Mouse (Mus musculus): ENCODE data around the gene Dnajc1. TPM values are rescaled to one million over a fixed set of nuclear protein-coding genes. Genes with fewer than 3 reads are reported as not detected.

The Dnajc1 gene
- total RNA-seq, 2 experiments from 2014 or later: 26.4 to 30.3 TPM

DNA sequence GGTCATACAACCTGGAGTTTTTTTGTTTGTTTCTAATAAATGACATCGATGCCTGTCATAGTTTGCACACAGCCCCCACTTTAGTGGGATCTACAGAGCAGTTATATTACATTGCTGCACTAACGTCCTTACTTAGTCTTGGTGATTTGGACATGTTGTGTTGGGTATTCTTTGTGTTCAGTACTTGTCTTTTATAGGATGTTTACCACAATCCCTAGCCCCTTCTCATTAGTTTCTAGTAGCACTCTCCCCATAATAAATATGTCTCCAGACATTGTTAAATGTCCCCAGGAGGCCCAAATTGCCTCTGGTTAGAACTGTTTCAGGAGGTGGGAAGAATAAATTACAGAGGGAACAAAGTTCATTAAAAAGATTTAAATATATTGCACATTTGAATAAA, 227.1 kb downstream of the Dnajc1 start:
- Histone ChIP-seq H3K4me3 (no peak overlapping the region), H3K27ac (no peak overlapping the region)
- TF ChIP-seq CTCF (conservative IDR thresholded peaks at IDR 0.05): no peak
- DNase-seq (ENCODE audit: low spot score in 2 of 2): no peak

DNA sequence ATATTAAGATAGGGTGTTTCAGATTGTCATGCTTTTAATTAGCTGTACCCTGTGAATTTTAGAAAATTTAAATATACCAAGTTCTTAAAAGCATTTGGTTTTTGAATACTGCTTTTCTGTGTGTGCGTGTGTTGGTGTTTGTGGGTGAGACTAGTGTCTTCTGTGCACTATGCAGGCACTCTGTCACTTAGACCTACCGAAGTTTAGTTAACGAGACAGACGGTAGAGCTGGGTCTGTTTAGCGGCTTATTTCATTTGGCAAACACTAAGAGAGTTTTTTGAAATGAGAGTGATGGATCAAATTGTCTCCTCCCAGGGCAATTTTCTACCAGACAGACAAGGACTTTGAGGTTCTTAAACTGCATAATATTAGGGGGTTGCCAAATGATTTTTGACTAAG, 231.6 kb downstream of the Dnajc1 start:
- Histone ChIP-seq H3K27ac (peak overlapping the region; percentile 6; the same call in 1 of the 2 replicates), H3K4me3 (no peak overlapping the region)
- TF ChIP-seq CTCF (conservative IDR thresholded peaks at IDR 0.05): no peak
- no peak for DNase-seq (ENCODE audit: low spot score in 2 of 2)

DNA sequence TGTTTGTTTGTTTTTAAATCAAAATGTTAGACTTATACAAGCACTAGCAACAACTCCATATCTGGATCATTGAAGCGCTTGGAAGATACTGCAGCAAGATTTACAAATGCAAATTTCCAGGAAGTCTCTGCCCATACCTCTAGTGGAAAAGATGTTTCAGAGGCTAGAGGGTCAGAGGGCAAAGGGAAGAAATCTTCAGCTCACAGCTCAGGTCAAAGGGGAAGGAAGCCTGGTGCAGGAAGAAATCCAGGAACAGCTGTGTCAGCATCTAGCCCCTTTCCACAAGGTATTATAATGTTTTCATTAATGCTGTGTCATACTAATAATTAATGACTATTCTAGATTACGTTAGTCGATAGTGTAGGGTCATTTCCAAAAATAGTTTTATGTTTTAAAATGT, 233.2 kb downstream of the Dnajc1 start:
- no peak for DNase-seq (ENCODE audit: low spot score in 2 of 2)
- Histone ChIP-seq H3K27ac (0 out of 2 replicates have a peak overlapping the region, but pooled peaks have one; percentile 2), H3K4me3 (no peak overlapping the region)
- no peak for TF ChIP-seq CTCF (conservative IDR thresholded peaks at IDR 0.05)

DNA sequence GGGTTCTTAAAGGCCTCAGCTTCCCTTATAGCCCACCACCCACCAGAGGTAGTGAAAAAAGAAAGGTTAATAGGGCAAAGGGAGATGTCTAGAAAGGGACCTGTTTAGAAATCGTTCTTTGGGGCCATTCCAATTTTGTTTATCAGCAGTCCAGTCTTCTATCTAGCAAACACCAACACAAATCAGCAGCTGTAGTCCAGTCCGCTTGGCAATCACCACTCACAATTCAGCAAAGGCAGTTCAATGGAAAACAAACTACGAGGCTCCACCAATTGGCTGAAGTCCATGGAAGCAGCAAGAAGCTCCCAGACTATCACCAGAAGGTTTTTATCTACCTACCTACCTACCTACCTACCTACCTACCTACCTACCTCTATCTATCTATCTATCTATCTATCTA, 236.5 kb downstream of the Dnajc1 start:
- no peak overlapping the region for H3K27ac ChIP-seq
- TF ChIP-seq CTCF (conservative IDR thresholded peaks at IDR 0.05): no peak
- H3K4me3 ChIP-seq: no peak overlapping the region
- DNase-seq (ENCODE audit: low spot score in 2 of 2): no peak

Data from layer of hippocampus, adult 2 months (tissue).